Mouse (Mus musculus) regulatory T cell (primary cell): ENCODE measurements at regions not wholly inside any gene's neighbourhood (a gene's known extent, or its start where the extent isn't known, plus 50 kb on each side); places are given as distances from the start of the nearest gene placed in this dataset.

Experiments
- in situ Hi-C: fragments of 300-600 bp; cut with MboI, MseI; formaldehyde crosslinking; loops from one replicate; pipeline ENCODE4 v1.15.1; 2025; ENCODE audit warnings: high pct_unique_total_duplicates

GRCm38 (mm10) chr7:70756676-70757075 lies 390.1 kb upstream of the Nr2f2 start:
- in situ Hi-C loops, result no loop called here

DNA sequence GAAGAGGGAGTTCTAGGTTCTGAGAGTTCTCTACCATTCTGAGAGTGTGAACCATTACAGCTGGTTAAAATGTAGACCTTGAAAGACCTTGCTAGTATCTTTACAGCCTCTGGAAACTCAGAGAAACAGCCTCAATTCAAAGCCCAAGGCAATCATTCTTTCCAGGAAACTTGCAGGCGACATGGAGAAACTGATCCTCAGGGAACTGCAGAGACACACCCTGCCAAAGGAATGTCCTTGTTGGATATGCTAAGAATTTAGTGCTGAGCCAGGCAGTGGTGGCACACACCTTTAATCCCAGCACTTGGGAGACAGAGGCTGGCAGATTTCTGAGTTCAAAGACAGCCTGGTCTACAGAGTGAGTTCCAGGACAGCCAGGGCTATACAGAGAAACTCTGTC lies 388.3 kb upstream of the Nr2f2 start:
- in situ Hi-C loops, result no loop called here

GRCm38 (mm10) chr7:70752802-70753218 lies 386.3 kb upstream of the Nr2f2 start:
- in situ Hi-C loops, result no loop called here

DNA sequence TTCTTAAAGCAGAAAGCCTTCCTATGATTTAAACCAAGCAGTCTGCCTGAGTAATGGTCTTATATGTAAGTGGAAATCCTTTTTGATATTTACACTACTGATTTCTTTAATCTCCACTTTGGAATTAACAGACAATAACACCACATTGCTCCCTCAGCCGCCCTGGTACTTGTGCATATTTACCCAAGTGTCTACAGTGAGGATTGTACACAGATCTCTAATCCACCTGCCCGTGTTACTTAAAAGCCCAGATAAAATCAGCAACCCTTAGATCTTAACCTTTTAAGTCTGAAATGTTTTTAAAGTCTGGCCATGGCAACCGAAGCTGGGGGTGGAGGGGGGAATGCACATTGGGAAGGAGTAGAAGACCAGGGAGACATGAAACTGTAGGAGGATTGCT lies 382.3 kb upstream of the Nr2f2 start:
- in situ Hi-C loops, result no loop called here

- in situ Hi-C loops, result no loop called here
Observed at GRCm38 (mm10) chr7:70748345-70748744, 381.8 kb upstream of the Nr2f2 start.

DNA sequence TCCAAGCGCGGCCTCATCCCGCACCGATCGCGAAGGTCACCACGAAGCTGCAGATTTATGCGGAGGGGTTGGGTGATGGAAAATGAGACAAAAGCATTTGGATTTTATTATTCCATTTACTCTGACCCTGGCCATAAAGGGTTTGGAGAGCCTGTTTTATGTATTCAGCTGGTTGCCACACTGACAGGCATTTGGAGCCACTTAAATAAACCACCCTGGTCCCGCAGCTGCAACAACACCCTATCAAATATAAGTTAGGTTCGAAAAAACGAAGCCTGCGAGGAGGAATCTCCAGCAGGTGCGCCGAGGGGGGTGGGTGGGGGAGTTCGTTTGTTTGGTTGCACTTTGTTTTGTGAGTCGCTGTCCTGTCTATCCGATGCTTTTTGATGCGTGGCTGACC lies 377.8 kb upstream of the Nr2f2 start:
- in situ Hi-C loops, result no loop called here

DNA sequence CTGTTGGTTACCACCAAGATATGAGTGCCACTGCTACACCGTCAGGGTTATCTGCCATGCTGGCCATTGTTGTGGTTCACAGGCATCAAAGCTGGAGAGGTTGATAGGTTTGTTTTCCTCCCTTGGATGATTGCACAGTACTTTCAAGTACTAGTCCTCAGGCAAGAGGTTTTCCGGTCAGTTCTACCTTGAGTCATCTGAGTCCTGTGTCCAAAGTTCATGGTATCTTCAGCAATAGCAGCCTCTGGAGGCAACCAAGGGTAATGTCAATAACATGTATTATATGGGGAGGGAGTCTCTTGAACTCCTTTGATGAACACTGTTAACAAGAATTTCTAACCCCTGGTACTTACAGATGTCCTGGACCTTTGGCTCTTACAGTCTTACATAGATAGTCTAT lies 369.1 kb upstream of the Nr2f2 start:
- in situ Hi-C loops, result no loop called here

DNA sequence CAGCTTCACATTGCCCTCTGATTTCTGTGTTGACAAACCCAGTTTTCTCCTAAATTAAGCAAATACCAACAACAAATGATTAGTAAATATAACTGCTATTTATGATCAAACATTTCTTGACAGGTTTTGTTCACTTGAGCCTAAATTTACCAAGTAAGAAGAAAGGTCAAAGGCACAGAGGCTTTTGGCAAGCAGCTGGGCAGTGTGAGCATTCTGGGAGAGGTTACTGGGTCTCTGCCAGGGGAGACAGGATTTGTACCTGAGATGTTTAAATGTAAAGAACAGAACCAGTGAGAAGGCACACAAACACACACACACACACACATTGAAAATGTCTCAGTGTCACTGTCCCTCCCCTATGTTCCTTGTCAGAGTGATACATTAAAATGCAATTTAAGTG lies 367.0 kb upstream of the Nr2f2 start:
- in situ Hi-C loops, result no loop called here

DNA sequence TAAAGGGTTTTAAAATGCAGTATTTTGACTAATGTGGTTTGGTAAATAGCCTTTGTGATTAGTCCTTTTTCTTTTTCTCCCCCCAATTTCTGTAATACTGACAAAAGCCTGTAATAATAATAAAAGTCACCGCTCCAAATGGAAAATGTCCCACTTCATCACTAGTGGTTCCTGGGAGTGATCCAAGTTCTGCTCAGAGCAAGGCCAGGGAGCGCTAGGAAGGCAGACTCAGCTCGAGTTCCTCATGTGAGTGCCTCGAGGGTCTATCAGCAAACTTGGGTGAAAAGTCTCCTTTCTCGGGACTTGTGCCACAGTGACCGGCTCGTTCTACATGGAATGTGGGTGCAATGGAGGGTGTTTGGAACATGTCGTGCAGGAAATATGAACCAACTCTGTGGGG lies 363.4 kb upstream of the Nr2f2 start:
- in situ Hi-C loops, result no loop called here

GRCm38 (mm10) chr7:70718149-70718765 lies 351.7 kb upstream of the Nr2f2 start:
- in situ Hi-C loops, result no loop called here

DNA sequence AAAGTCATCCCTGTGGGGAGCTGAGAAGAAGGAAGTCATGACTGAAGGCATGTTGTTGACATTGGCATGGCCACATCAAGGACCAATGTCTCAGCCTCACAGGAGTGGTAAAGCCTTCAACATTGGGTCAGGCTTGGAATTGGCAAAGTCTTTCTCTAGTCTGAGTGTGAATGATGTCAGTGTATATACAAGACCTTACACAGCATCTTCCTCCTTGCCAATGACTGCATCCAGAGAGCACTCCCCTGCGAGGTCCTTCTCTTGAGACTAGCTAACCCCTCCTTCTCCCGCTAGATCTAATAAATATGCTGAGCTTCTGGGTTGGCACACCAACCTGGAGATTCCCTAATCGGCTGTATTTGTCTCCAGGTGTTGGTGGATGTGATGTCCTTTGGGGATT lies 351.1 kb upstream of the Nr2f2 start:
- in situ Hi-C loops, result no loop called here

DNA sequence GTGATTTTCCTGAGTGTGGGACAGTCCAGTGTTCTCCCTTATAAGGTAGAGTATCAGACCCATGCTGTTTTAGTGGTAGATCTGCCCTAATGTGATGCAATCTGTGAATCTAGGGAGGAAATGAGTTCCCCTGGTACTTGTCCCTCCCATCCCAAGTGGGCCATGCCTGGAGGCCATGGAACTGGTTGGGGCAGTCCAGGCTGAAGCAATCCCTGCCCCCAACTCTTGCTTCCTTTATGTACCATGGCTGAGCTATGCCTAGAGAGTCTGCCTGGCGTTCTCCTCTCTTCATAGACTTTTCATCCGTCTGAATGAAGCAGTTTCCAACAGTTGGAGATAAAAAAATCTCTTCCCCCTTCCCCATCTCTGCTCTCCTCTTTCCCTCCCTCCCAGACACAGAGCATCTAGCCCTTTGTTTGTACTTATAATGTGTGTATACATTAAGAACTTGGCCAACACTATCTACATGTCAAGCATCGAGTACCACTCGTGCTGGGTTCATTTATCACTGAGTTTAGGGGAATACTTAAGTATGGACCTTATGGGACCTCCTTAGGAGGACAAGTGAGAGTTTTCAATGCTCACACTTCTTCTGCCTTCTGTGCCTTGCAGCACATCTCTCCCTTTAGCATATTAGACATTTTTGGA lies 350.4 kb upstream of the Nr2f2 start:
- in situ Hi-C loops, result no loop called here

DNA sequence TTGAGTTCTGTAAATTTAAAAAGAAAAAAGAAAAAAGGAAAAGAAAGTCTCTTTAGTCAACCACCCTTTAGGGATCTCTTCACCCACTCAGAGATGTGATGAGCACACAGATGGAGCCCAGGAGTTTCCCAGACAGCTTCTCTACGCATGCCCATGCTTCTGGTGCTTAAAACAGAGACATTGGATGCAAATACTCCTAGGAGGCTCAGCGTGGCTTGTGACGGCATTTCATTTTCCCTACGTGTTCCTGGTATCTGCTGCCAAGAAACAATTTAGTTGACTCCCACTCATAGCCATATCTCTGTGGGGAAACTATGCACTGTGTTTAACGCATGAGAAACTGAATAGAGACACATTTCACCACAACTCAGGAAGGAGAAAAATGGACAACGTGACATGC lies 345.6 kb upstream of the Nr2f2 start:
- in situ Hi-C loops, result no loop called here

- in situ Hi-C loops, result no loop called here
Observed at GRCm38 (mm10) chr7:70706281-70706680, 339.7 kb upstream of the Nr2f2 start.

DNA sequence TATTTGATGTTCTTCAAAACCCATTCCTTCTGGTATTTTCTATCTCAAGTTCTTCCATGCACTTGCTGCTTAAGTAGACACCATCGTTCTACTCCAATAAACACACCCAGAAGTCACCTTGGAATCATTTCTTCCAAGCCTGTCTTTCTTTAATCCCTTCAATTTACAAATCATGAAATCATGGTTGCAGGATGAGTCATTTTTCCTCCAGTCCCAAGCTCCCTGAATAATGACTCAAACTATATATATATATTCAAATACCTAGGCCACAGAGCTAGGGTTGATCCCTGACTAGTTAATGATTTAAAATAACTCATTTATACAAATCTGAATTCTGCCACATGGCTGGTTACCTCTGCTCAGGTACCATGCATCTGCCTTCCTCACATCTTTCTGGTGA lies 337.2 kb upstream of the Nr2f2 start:
- in situ Hi-C loops, result no loop called here

DNA sequence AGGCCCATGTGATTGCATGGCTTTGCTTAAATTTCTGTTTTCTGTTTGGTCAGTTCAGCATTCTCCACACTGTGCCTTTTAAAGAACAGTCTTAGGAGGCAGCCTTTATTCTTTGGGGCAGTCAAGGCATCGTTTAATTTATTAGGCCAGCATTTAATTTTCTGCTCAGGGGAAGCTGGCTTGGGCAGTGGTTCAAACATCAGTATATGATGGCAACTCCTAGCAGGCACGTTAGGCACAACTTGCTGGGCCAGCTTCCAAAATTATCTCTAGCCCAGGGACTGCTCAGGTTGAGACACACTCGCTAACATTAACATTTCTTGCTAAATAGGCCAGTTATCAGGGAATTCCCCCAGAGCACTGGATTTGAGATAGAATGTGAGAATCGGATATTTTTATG lies 333.9 kb upstream of the Nr2f2 start:
- in situ Hi-C loops, result no loop called here

GRCm38 (mm10) chr7:70699391-70699790 lies 332.9 kb upstream of the Nr2f2 start:
- in situ Hi-C loops, result no loop called here

DNA sequence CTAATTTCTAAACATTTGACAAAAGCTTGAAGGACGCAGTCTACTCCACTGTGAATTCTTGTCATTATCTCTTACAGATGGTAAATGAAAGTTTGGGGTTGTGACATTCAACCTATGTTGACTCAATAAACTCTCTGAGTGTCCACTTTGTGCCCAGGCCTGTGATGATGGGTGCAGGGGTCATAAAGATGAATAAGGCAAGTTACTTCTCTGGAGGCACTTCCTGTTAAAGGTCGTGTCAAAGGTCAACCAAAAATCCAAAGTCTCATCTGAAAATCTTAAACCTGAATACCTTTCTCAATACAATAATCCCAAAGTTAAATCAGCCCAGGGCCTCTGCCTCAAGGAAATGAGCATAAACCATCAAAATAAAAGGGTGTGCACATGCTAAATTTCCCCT lies 332.5 kb upstream of the Nr2f2 start:
- in situ Hi-C loops, result no loop called here

DNA sequence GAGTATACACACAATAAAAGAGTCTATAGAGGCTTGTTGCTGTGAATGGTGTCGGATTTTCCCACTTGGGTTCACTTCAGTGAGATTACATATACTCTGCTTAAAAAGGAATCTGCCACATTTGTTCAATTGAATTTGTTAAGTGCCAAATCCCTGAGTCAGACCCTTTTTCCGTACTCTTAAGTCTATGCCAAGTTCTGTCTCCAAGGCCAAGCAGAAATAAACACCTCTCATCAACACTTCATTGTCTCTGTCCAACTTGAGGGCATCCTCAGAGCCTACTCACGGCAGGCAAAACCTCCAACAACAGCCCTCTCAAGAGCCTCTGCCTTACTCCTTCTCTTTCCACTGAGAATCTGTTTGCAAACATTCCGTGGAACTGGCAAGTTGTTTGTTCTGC lies 325.6 kb upstream of the Nr2f2 start:
- in situ Hi-C loops, result no loop called here

GRCm38 (mm10) chr7:70690845-70691244 lies 324.3 kb upstream of the Nr2f2 start:
- in situ Hi-C loops, result no loop called here

DNA sequence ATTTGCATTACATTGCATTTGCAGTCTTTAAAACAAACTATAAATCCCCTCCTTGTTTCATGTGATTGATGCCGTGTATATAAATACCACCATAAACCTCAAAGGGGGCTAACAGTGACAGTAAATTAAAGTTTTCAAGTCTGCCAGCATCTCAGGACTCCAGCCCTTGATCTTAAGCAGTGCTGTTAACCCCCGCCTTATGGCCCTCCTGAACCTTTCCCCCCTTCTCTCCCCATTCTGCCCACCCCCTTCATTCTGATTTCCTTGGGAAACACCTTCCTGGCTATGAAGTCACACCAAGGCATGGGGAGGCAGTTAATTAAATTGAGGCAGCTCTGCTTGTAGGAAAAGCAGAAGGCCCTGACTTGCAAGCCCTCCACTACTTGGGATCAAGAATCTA lies 302.5 kb upstream of the Nr2f2 start:
- in situ Hi-C loops, result no loop called here

DNA sequence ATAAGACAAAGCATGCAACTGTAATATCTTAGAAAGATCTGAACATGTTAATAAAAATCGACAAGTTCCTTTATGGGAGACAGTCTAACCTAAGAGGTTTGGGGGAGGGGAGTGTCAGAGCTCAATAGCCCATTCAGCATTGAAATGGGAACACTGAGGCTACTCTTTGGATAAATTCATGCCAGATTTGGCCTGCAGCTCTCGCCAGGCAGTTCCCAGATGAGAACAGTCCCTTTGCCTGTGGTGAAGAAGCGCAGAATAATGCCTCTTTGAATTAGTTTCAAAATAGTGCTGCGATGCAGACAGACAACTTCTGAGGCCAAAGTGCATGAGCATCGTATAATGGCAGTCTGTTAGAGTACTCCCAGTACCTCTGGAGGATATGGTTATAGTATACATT lies 293.6 kb upstream of the Nr2f2 start:
- in situ Hi-C loops, result no loop called here

- in situ Hi-C loops, result no loop called here
Observed at GRCm38 (mm10) chr7:70649760-70650377, 283.3 kb upstream of the Nr2f2 start.
